Mouse (Mus musculus): Measurements from ENCODE around the gene Hoxd10.

The Hoxd10 gene

GRCm38 (mm10) chr2:74666411-74666810, 25.3 kb upstream of the Hoxd10 start:
- CTCF ChIA-PET = no interaction called here

GRCm38 (mm10) chr2:74667191-74667841, 24.4 kb upstream of the Hoxd10 start:
- CTCF ChIA-PET = no interaction called here

GRCm38 (mm10) chr2:74667842-74668357, 23.8 kb upstream of the Hoxd10 start, which contains the start of gene Hoxd13:
Hoxd13 (plus strand) TSS chr2:74668310.
- CTCF ChIA-PET = no interaction called here

- CTCF ChIA-PET = no interaction called here
Observed at GRCm38 (mm10) chr2:74668370-74669229, 23.1 kb upstream of the Hoxd10 start.

- CTCF ChIA-PET = interaction anchor here (0.8 kb wide), 1 partner anchor 17 kb away, joined by 3 read pairs; no protein-coding TSS in a partner anchor
Observed at GRCm38 (mm10) chr2:74669230-74669578, 22.5 kb upstream of the Hoxd10 start.

- CTCF ChIA-PET = interaction anchor here (0.8 kb wide), 1 partner anchor 18 kb away, joined by 3 read pairs; no protein-coding TSS in a partner anchor
Observed at GRCm38 (mm10) chr2:74669650-74670235, 22.0 kb upstream of the Hoxd10 start.

GRCm38 (mm10) chr2:74670632-74671188, 21.0 kb upstream of the Hoxd10 start:
- CTCF ChIA-PET = interaction anchor here (0.6 kb wide), 1 partner anchor 16 kb away, joined by 3 read pairs; no protein-coding TSS in a partner anchor

GRCm38 (mm10) chr2:74671847-74672246, 19.9 kb upstream of the Hoxd10 start:
- CTCF ChIA-PET = no interaction called here

GRCm38 (mm10) chr2:74672481-74673362, 19.0 kb upstream of the Hoxd10 start:
- CTCF ChIA-PET = no interaction called here

GRCm38 (mm10) chr2:74673835-74674425, 17.8 kb upstream of the Hoxd10 start:
- CTCF ChIA-PET = no interaction called here

GRCm38 (mm10) chr2:74674881-74675665, 16.7 kb upstream of the Hoxd10 start, which contains the start of gene Hoxd12:
Hoxd12 (plus strand) TSS chr2:74675013.
- CTCF ChIA-PET = interaction anchor here (0.6 kb wide), 1 partner anchor 25 kb away, joined by 6 read pairs; no protein-coding TSS in a partner anchor

GRCm38 (mm10) chr2:74675666-74676282, 15.9 kb upstream of the Hoxd10 start:
- CTCF ChIA-PET = no interaction called here

GRCm38 (mm10) chr2:74676376-74677052, 15.2 kb upstream of the Hoxd10 start:
- CTCF ChIA-PET = interaction anchor here (0.5 to 0.7 kb wide), 2 partner anchors 12 to 754 kb away, joined by 3 to 4 read pairs; no protein-coding TSS in a partner anchor

GRCm38 (mm10) chr2:74677106-74677505, 14.6 kb upstream of the Hoxd10 start:
- CTCF ChIA-PET = interaction anchor here (0.5 to 0.7 kb wide), 2 partner anchors 13 to 755 kb away, joined by 3 to 4 read pairs; no protein-coding TSS in a partner anchor

GRCm38 (mm10) chr2:74678891-74679595, 12.7 kb upstream of the Hoxd10 start, which contains the start of gene Hoxd11:
Hoxd11 (plus strand) TSS chr2:74679557.
- CTCF ChIA-PET = no interaction called here

GRCm38 (mm10) chr2:74679596-74679971, 12.1 kb upstream of the Hoxd10 start:
- CTCF ChIA-PET = no interaction called here

GRCm38 (mm10) chr2:74679980-74680379, 11.7 kb upstream of the Hoxd10 start:
- CTCF ChIA-PET = interaction anchor here (0.6 kb wide), 1 partner anchor 23 kb away, joined by 6 read pairs; no protein-coding TSS in a partner anchor
